Mouse (Mus musculus): ENCODE data around the gene Scarf1.
"Not testable (repeated sequence)": the region's sequence is repeated elsewhere in the genome, so short reads cannot be mapped to it uniquely, and the experiment has no call there.

The Scarf1 gene

GRCm38 (mm10) chr11:75538184-75538969 lies 25.0 kb downstream of the Scarf1 start:
- DNase-seq, result no peak

GRCm38 (mm10) chr11:75538970-75539299 lies 25.6 kb downstream of the Scarf1 start:
- DNase-seq, result no peak

- no peak for DNase-seq
Measured at GRCm38 (mm10) chr11:75540209-75540608, 26.9 kb downstream of the Scarf1 start.

- peak; percentile 57 for DNase-seq
Measured at GRCm38 (mm10) chr11:75540710-75541581, 27.6 kb downstream of the Scarf1 start.

GRCm38 (mm10) chr11:75544713-75545112 lies 31.4 kb downstream of the Scarf1 start:
- no peak for DNase-seq

- DNase-seq, result no peak
Measured at GRCm38 (mm10) chr11:75546057-75546456, 32.7 kb downstream of the Scarf1 start.

GRCm38 (mm10) chr11:75549658-75550111 lies 36.3 kb downstream of the Scarf1 start:
- DNase-seq, result no peak

GRCm38 (mm10) chr11:75550200-75550946 lies 37.0 kb downstream of the Scarf1 start:
- no peak for DNase-seq

GRCm38 (mm10) chr11:75551321-75551720 lies 38.0 kb downstream of the Scarf1 start:
- no peak for DNase-seq

GRCm38 (mm10) chr11:75551961-75552441 lies 38.7 kb downstream of the Scarf1 start:
- DNase-seq, result peak; percentile 53

GRCm38 (mm10) chr11:75552906-75553482 lies 39.7 kb downstream of the Scarf1 start:
- no peak for DNase-seq

- DNase-seq, result not testable (repeated sequence)
Measured at GRCm38 (mm10) chr11:75556006-75556405, 42.7 kb downstream of the Scarf1 start.

GRCm38 (mm10) chr11:75557142-75557541 lies 43.8 kb downstream of the Scarf1 start:
- DNase-seq, result no peak

GRCm38 (mm10) chr11:75558101-75558500 lies 44.8 kb downstream of the Scarf1 start:
- DNase-seq, result no peak

- DNase-seq, result no peak
Measured at GRCm38 (mm10) chr11:75559870-75560504, 46.6 kb downstream of the Scarf1 start.

- DNase-seq, result no peak
Measured at GRCm38 (mm10) chr11:75560530-75561409, 47.4 kb downstream of the Scarf1 start.

- DNase-seq, result no peak
Measured at GRCm38 (mm10) chr11:75561410-75561791, 48.1 kb downstream of the Scarf1 start.

- no peak for DNase-seq
Measured at GRCm38 (mm10) chr11:75562840-75563239, 49.5 kb downstream of the Scarf1 start.

GRCm38 (mm10) chr11:75563851-75564548 lies 50.7 kb downstream of the Scarf1 start:
- DNase-seq, result no peak

- no peak for DNase-seq
Measured at GRCm38 (mm10) chr11:75565849-75566248, 52.5 kb downstream of the Scarf1 start.
